Mouse (Mus musculus) ES-E14 (cell line): ENCODE results near the gene Lrrc55.

ENCODE experiments used
- CHD2 ChIP-seq: IDR thresholded peaks from 2 replicates; pipeline ENCODE4 v1.6.1; 2014; ENCODE audit warnings: mild to moderate bottlenecking, low read depth, low read length, inconsistent platforms
- HCFC1 ChIP-seq: IDR thresholded peaks from 2 replicates; pipeline ENCODE4 v1.6.1; 2012; ENCODE audit warnings: low read length, inconsistent platforms, borderline replicate concordance; ENCODE audit not compliant: insufficient read depth
- MAFK ChIP-seq: IDR thresholded peaks from 2 replicates; pipeline ENCODE4 v1.6.1; 2014; ENCODE audit warnings: mild to moderate bottlenecking, low read depth, low read length, inconsistent platforms; ENCODE audit not compliant: insufficient read depth
- ZC3H11A ChIP-seq: IDR thresholded peaks from 2 replicates; pipeline ENCODE4 v1.6.1; 2012; ENCODE audit warnings: low read depth, mild to moderate bottlenecking, inconsistent platforms, low read length, borderline replicate concordance
- ZNF384 ChIP-seq: IDR thresholded peaks from 2 replicates; pipeline ENCODE4 v1.6.1; 2012; ENCODE audit warnings: low read depth, low read length, inconsistent platforms

- TF ChIP-seq ZNF384 (no peak), CHD2 (no peak), ZC3H11A (peak; percentile 88), MAFK (no peak), HCFC1 (no peak)
These were observed 73.7 kb downstream of the Lrrc55 start for GRCm38 (mm10) chr2:85123187-85123868.
